Mouse (Mus musculus) heart, embryonic 11.5 days (tissue): ENCODE data around the gene Rps25. TPM values are rescaled to one million over a fixed set of nuclear protein-coding genes. Genes with fewer than 3 reads are reported as not detected.
"Not testable (repeated sequence)": the region's sequence is repeated elsewhere in the genome, so short reads cannot be mapped to it uniquely, and the experiment has no call there.

Experiments used
- ATAC-seq: fragments of 200-750 bp; cut with Nextera tagmentation; replicated peaks from 2 replicates; pipeline ENCODE4 v1.8.0; 2017; ENCODE audit warnings: moderate library complexity; ENCODE audit not compliant: insufficient number of reproducible peaks, low FRiP score, low TSS enrichment
- H3K27ac ChIP-seq: fragments of 300-500 bp; sonication (generic); 2 replicates; pipeline ENCODE4 v1.5.1; 2014; ENCODE audit warnings: mild to moderate bottlenecking, low read depth, low read length
- H3K27me3 ChIP-seq: fragments of 300-500 bp; sonication (generic); 2 replicates; pipeline ENCODE4 v1.6.1; 2014; ENCODE audit warnings: mild to moderate bottlenecking, low read length, mixed read lengths; ENCODE audit not compliant: control insufficient read depth, insufficient read depth
- H3K36me3 ChIP-seq: fragments of 300-500 bp; sonication (generic); 2 replicates; pipeline ENCODE4 v1.6.1; 2014; ENCODE audit warnings: mild to moderate bottlenecking, low read length, moderate library complexity, mixed read lengths; ENCODE audit not compliant: control insufficient read depth, insufficient read depth
- H3K4me1 ChIP-seq: fragments of 300-500 bp; sonication (generic); 2 replicates; pipeline ENCODE4 v1.6.1; 2014; ENCODE audit warnings: low read length; ENCODE audit not compliant: control insufficient read depth, insufficient read depth
- H3K4me2 ChIP-seq: fragments of 300-500 bp; sonication (generic); 2 replicates; pipeline ENCODE4 v1.6.1; 2014; ENCODE audit warnings: mild to moderate bottlenecking, moderate library complexity
- H3K4me3 ChIP-seq: fragments of 300-500 bp; sonication (generic); 2 replicates; pipeline ENCODE4 v1.5.1; 2014; ENCODE audit warnings: low read depth, low read length
- H3K9ac ChIP-seq: fragments of 300-500 bp; sonication (generic); 2 replicates; pipeline ENCODE4 v1.6.1; 2014; ENCODE audit warnings: mild to moderate bottlenecking, low read depth, low read length, moderate library complexity
- H3K9me3 ChIP-seq: fragments of 300-500 bp; sonication (generic); replicated peaks from 2 replicates; pipeline ENCODE4 v1.6.1; 2016; ENCODE audit warnings: low read length; ENCODE audit not compliant: control insufficient read depth
- WGBS: fragments of 180-500 bp; shearing (Covaris S2); extraction: QIAGEN DNeasy Blood & Tissue Kit; methylation state at CpG from one replicate; pipeline ENCODE4 v1.1.7; 2014; ENCODE audit not compliant: insufficient replicate concordance; 5-methylcytosine and 5-hydroxymethylcytosine counted together
- polyA plus RNA-seq: library from polyadenylated mRNA; unstranded; fragments of >200 nt; fragmentation: Nextera tagmentation; extraction: Ambion mirVana; gene quantifications from 2 replicates; pipeline ENCODE4 v1.2.1, GENCODE M21; 2014

The Rps25 gene
- 1,538 and 1,582 TPM in 2 replicates for polyA plus RNA-seq

DNA sequence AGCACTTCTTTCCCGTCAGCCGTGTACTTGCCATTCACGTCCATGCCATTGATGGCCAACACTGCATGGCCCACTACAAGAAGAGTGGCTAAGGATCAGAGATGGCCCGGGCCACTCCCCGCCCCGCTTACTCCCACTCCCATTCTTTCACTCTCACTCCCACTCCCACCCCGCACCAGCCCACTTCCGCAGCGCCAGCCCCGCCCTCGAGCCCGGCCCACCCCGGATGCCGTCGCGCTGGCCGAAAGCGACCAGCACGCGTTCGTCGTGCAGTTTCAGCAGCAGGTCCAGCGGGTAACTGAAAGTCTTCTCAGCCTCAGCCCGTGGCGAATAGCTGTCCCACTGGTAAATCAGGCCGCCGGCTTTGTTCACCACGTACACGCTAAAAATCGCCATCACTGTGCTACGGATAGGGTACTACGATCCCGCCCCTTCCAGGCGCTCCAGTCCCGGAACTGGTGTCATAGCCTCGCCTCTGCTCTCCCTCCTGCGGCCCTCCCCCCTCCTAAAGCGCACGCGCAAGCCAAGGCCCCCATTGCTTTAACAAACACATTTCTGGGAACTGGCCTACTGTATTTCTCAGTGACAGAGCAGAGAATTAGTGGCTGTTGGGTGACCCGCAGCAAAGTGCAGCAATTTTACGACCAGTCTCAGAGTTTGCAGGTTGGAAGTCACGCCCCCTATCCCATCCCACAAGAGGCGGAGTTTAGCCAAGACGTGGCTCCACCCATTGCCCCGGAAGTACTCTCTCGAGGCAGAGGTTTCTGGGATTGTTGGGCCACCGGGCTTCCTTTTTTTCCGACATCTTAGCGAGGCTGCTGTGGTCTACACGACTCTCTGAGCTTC lies at the start of gene Rps25, which contains the start of gene Trappc4:
Gene Rps25 (plus strand): TSS at position 234 of the 846 bp plus-strand sequence.
Gene Trappc4 (minus strand): TSS at position 695 of the 846 bp plus-strand sequence.
- peak within 1 kb of the TSS; percentile 80 for H3K4me2 ChIP-seq
- H3K9me3 ChIP-seq = no peaks in the 10 kb centered on the region
- under 1% methylated on average over 51 of the region's 51 CpGs for WGBS
- ATAC-seq = peak; percentile 93
- peak within 1 kb of the TSS; percentile 90 for H3K27ac ChIP-seq
- H3K9ac ChIP-seq = peak within 1 kb of the TSS; percentile 95
- peaks cover 4% of the 10 kb centered on the region for H3K4me1 ChIP-seq
- no peaks in the 10 kb centered on the region for H3K27me3 ChIP-seq
- peaks cover 41% of the 10 kb centered on the region for H3K36me3 ChIP-seq
- H3K4me3 ChIP-seq = peak within 1 kb of the TSS; percentile 90

DNA sequence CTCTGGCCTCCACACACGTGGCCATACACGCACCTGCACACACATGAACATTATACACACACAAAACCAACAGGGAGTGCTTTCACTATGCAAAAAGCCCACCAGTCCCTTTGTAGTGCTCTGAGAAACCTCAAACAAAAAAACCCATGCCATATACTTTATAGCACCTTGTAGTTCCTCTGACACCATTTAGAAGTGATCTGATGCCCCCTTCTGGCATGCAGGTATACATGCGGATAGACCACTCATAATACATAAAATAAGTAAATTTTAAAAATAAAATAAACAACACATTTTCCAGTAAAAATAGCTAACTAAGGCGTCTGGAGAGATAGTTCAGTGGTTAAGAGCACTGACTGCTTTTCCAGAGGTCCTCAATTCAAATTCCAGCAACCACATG lies 49.7 kb upstream of the Rps25 start:
- no peak overlapping the region for H3K27ac ChIP-seq
- H3K4me2 ChIP-seq = no peak overlapping the region
- ATAC-seq = no peak
- 0 out of 2 replicates have a peak, but pooled peaks cover 4% of the 10 kb centered on the region for H3K4me1 ChIP-seq
- no peak overlapping the region for H3K9ac ChIP-seq
- no peaks in the 10 kb centered on the region for H3K9me3 ChIP-seq
- no peaks in the 10 kb centered on the region for H3K27me3 ChIP-seq
- 72% methylated on average over 4 of the region's 4 CpGs for WGBS
- no peak overlapping the region for H3K4me3 ChIP-seq
- peaks cover 39% of the 10 kb centered on the region for H3K36me3 ChIP-seq

DNA sequence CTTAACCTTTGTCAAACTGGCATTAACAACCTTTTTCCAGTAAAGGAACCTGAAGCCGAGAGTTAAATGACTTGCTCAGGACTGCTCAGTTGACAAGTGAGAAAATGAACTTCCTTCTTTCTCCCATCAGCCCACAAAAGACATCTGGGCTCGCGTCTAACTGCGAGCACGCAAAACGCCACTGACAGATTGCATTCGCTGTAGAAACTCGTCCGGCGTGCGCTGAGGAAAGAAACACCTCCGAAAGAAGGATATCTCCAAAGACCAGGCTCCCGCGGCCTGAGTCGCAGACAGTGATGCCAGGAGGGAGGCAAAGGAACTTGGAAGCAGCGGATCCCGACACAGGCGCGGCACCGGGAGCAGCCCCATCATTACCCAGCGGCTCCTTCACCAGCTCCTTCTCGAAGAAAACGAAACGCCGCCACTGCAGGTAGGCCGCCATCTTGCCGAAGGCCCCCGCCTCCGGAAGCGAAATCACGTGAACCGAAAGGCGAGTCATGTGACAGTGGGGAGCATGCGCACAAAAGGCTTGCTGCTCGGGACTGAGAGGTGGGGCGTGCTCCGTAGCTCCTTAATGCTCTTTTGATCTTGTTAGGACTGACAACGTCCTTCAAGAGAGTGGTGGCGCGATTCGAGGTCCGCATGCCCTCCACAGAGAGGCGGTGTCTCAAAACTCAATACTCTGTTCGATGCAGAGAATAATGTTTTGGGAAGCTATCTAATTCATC lies 45.6 kb upstream of the Rps25 start, which contains the start of gene Vps11:
Gene Vps11 (minus strand): TSS at position 481 of the 728 bp plus-strand sequence.
- Histone ChIP-seq H3K9ac (peak within 1 kb of the TSS; percentile 92), H3K4me2 (peak within 1 kb of the TSS; percentile 92), H3K27ac (peak within 1 kb of the TSS; percentile 66), H3K9me3 (no peaks in the 10 kb centered on the region), H3K4me1 (0 out of 2 replicates have a peak, but pooled peaks cover 4% of the 10 kb centered on the region), H3K27me3 (no peaks in the 10 kb centered on the region), H3K36me3 (peaks cover 14% of the 10 kb centered on the region), H3K4me3 (peak within 1 kb of the TSS; percentile 95)
- ATAC-seq = peak; percentile 91
- under 1% methylated on average over 44 of the region's 44 CpGs for WGBS

- WGBS = 48% methylated on average over 4 of the region's 4 CpGs
- H3K36me3 ChIP-seq, H3K27me3 ChIP-seq, H3K4me1 ChIP-seq, H3K9ac ChIP-seq, ATAC-seq, H3K9me3 ChIP-seq: not testable (repeated sequence)
- Histone ChIP-seq H3K4me2 (peak overlapping the region; percentile 92), H3K4me3 (peak overlapping the region; percentile 95), H3K27ac (peak overlapping the region; percentile 66; the same call in 1 of the 2 replicates)
Observed at GRCm38 (mm10) chr9:44361931-44362330, 45.0 kb upstream of the Rps25 start.

GRCm38 (mm10) chr9:44364480-44364879 lies 42.5 kb upstream of the Rps25 start:
- Histone ChIP-seq H3K4me3 (no peak overlapping the region), H3K4me2 (no peak overlapping the region), H3K4me1 (0 out of 2 replicates have a peak, but pooled peaks cover 4% of the 10 kb centered on the region), H3K9me3 (no peaks in the 10 kb centered on the region), H3K9ac (no peak overlapping the region), H3K27me3 (no peaks in the 10 kb centered on the region), H3K36me3 (peaks cover 2% of the 10 kb centered on the region; the same call in 1 of the 2 replicates), H3K27ac (no peak overlapping the region)
- 69% methylated on average over 3 of the region's 3 CpGs for WGBS
- ATAC-seq = no peak

GRCm38 (mm10) chr9:44373386-44373785 lies 33.6 kb upstream of the Rps25 start:
- ATAC-seq = no peak
- Histone ChIP-seq H3K4me3 (no peak overlapping the region), H3K36me3 (no peaks in the 10 kb centered on the region), H3K9me3 (no peaks in the 10 kb centered on the region), H3K4me1 (peaks cover under 1% of the 10 kb centered on the region; the same call in 1 of the 2 replicates), H3K27ac (no peak overlapping the region), H3K4me2 (no peak overlapping the region), H3K9ac (no peak overlapping the region), H3K27me3 (no peaks in the 10 kb centered on the region)

DNA sequence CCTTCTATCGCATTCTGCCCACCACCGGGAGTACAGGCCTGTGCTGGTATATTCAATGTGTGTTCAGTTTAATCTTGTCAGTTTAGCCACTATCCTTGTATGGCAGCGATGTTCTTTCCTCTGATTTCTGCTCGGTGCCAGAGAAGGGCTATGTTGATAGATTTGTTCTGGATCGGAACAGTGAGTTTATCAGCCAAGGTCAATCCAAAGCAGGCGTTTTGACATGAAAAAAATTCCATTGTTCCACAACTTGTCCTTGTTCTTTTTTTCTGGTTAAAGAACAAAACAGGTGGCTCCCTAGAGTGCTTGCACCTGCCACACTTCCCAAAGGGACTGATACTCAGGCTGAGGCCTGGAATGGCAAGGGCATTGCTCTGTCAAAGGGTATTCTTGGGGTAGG lies 30.8 kb upstream of the Rps25 start:
- Histone ChIP-seq H3K27me3 (no peaks in the 10 kb centered on the region), H3K4me2 (no peak overlapping the region), H3K9me3 (no peaks in the 10 kb centered on the region), H3K4me3 (no peak overlapping the region), H3K36me3 (peaks cover 2% of the 10 kb centered on the region; the same call in 1 of the 2 replicates), H3K27ac (no peak overlapping the region), H3K9ac (no peak overlapping the region), H3K4me1 (peaks cover 11% of the 10 kb centered on the region)
- ATAC-seq = no peak
- 81% methylated on average over 6 of the region's 6 CpGs for WGBS

DNA sequence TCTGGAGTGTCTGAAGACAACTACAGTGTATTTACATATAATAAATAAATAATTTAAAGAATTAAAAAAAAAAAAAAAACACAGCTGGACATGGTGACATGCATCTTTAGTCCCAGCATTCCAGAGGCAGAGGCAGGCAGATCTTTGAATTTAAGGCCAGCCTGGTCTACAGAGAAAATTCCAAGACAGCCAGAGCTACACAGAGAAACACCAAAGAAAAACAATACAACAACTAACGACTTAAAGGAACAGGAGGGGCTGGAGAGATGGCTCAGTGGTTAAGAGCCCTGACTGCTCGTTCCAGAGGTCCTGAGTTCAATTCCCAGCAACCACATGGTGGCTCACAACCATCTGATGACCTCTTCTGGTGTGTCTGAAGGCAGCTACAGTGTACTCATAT lies 29.6 kb upstream of the Rps25 start:
- ATAC-seq, H3K36me3 ChIP-seq, H3K4me2 ChIP-seq, H3K27ac ChIP-seq, H3K9me3 ChIP-seq, H3K27me3 ChIP-seq, H3K9ac ChIP-seq, H3K4me3 ChIP-seq: not testable (repeated sequence)
- H3K4me1 ChIP-seq = peaks cover 14% of the 10 kb centered on the region
- WGBS = 85% methylated on average over 2 of the region's 2 CpGs
